Mouse (Mus musculus) G1E-ER4 (cell line): Measurements from ENCODE around the gene Cacna2d1. TPM values are rescaled to one million over a fixed set of nuclear protein-coding genes. Genes with fewer than 3 reads are reported as not detected.

ENCODE experiments used
- GATA1 ChIP-seq: IDR thresholded peaks from one replicate; pipeline ENCODE4 v1.8.0; 2012; ENCODE audit warnings: low read length, inconsistent platforms
- polyA plus RNA-seq: library from polyadenylated mRNA; stranded (reverse); fragments of >175 nt; gene quantifications from 2 replicates; pipeline ENCODE4 v1.2.3, GENCODE M21; 2012

Cacna2d1 gene
- polyA plus RNA-seq, 1 experiment = not detected

DNA sequence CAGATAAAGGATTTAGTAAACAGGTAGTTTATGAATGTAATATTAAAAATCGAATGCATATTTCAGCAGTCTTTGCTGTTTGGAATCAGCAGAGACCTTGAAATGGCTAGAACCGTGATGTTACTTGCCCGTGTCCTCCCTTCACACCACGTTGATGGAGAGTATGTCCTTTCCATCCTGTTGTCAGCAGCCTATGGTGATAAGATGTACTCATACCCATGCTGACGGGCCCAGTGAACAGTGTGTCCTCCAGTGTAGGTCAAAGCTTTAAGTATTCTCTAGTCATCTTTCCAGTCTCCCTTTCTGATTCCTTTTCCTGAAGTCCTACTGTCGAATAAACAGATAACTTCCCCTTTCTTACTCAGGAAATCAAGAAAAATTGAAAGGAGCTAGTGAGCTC, 72.5 kb downstream of the Cacna2d1 start:
- no peak for TF ChIP-seq GATA1

DNA sequence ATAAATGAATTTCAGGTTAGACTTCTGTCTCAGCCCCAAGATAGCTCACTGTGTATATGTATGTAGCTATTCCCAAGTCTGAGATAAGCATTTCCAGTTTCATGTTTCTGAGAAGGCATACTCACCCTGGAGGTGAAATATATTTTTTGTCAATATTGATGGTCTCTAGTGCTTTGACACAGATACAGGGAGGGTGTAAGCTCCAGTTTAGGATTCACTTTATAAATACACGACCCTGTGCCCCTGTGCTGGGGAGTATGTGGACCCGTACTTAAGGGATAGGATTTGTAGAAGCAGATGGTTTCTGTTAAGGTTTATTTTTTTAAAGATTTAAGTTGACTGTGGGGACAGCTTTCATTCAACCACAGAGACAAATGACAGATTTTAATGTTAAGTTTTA, 79.2 kb downstream of the Cacna2d1 start:
- TF ChIP-seq GATA1 = no peak

DNA sequence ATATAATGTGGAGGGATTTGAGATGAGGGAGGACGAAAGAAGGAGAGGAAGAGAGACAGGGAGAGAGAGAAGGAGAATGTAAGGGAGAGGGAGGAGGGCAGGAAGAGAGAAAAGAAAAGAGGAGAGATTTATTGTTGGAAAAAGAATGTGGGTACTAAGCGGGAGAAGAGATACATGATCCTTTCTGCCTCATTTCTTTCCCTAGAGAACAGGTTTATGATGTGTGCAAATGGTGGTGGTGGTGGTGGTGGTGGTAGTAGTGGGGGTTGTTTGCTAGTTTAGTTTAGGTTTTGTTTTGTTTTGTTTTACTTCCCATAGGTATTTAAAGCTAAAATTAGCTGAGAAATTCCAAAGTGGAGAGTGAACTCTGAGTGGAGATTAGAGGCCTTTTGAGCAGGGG, 79.9 kb downstream of the Cacna2d1 start:
- TF ChIP-seq GATA1 = no peak

DNA sequence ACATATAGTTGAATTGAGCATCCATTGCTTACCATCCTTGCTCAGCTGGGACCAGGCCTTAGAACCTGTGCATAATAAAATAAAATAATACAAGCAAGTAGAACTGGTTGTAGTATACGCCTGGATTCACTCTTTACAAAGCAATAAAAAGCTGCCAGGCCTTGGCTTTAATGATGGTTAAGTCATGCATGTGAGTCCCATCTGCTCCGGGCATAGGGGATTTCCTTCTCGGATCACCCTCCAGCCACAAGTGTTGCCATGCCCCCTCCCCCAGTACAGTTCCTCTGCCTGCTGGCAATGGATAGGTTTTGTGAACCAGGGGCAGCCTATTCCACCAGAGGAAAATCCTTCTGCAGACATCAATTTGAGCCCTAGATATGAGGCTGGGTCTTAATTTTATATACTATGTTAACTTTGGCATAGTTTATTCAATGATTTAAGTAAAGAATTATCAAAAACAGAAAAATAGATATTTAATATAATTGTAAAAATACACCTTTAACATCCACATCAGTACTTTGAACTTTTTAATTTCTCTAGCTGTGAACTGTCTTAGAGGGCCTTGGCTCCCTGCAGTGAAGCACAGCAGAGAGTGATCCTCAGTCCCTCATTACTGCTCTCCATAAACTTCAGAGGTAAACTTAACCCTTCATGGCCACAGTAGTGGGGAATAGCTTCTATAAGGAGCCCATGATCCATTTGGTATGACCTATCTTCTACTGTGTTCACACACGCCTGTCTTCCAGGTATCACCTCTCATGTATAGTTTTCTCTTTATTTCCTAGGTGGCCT, 90.3 kb downstream of the Cacna2d1 start:
- no peak for TF ChIP-seq GATA1

DNA sequence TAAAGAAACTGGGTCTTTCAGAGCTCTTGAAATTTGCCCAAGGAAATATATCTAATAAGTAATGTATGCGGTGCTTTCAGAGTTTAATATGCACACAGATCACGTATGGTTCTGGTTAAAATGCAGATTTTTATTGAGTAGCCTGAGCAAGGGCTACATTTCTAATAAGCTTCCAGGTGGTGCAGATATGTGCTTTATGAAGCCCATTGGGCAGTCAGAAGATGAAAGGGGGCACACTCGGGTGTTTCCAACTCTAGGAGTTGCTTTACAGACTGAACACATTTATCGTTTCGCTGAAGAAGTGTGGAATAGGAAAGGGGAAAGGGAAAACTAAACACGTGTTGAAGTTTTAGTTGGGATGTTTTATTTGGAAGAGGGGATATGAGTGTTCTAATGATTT, 94.4 kb downstream of the Cacna2d1 start:
- TF ChIP-seq GATA1 = no peak

DNA sequence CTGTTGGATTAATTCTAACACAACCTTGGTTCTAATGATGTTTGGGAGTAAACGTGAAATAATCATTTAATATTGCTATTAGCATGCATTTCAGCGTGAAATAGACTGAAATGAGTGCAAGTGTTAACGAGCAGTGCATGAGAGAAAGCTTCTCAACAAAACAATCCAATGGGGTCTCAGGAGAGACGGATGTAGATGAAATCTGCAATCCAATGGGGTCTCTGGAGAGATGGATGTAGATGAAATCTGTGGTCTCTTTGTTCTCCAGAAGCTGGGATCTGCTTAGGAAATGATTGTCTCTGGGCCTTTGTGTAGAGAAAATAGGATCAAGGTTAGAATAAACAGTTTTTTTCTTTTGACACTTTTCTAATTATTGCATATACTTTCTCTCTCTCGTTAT, 95.0 kb downstream of the Cacna2d1 start:
- TF ChIP-seq GATA1 = no peak

DNA sequence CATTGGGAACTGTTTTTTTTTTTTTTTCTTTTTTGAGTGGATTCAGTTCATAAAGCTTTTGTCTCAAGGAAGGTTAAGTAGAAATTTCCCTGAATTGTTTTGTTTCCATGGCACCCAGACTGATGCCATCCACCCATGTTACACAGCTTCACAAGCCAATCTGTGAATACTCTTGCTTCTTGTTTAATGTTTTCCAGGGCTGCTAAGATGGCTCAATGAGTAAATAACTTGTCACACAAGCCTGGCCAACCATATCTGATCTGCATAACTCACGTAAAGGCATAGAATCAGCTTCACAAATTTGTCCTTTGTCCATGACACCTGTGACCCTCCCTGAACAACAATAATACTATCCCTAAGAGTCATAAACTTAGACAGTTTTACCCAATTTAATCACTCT, 99.1 kb downstream of the Cacna2d1 start:
- no peak for TF ChIP-seq GATA1

DNA sequence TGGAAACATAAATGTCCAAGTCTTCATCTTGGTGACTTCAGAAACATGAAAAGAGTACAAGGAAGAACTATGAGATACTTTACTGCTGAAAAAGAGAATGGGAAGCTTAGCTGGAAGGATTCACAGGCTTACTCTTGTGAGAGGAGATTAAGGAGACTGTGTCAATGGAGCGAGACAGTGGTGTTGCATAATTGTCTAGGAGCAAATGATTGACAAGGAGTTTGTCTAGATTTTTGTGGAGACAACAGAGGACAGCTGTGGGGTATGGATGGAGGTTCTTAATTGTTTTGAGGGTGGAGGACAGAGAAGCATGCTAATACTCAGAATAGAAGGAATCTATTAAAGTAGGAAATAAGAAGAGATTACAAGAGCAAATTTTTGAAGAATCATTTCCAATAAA, 100.8 kb downstream of the Cacna2d1 start:
- no peak for TF ChIP-seq GATA1

DNA sequence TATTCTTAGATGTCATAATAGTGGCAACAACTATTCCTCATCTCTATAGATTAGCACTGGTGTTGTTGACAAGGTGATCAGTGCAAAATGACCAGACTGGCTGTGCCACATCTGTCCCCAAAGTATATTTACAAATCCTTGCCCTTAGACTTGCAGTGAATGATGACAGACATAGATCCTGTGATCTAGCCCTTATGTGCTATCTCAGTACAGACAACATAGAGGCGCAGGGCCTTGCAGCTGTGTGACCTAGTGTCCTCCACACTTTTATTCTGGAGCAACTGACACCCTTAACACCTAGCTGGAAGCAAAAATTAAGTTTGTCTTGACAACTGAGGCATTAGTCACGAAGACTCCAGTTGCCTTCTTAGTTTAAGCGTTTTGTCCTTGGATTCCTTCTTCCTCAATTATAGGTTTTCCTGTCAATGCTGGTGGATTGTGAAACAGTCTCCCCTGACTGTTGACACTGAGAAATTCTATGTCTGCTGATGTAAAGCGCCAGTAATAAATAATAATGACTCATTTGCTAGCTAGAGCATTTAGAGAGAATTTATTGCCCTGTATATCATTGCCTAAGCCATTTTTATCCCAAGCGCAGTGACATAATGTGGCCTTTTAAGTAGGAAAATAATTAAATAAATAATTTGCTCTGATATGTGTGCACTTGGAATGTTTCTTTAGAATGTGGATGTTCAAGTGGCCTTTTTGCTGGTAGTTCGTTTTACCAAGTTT, 110.8 kb downstream of the Cacna2d1 start:
- no peak for TF ChIP-seq GATA1

DNA sequence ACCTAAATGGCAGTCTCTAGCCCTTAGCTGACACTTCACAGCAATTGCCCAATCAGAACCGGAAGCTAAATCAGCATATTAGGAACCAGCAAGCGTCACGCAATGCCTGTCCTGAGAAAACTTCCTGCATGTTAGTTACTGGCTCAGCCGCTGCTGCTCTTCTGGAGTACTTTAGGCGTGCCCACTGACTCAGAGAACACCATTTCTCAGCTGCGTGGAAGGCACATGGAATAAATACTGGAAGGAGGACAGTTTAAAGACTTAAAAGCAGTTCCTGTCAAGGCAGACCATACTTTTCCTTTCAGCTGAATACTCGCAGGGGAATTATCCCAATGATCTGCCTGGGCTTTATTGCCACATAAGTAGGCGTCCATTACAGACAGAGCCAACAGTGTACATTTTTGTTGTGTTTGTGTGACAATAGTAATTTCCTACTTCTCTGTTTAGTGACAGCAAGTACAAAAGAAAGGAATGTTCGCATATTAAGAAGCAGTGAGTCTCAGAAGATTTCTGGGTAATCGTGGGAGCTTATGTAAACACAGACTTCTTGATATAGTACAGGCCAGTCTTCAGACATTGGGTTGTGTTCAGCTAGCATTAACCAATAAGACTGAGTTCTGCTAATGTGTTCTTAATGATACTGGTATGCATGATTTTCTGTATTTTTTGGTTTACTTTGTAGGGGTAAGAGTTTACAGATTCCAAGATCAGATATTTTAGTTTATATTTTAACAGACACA, 113.1 kb downstream of the Cacna2d1 start:
- TF ChIP-seq GATA1 = no peak

DNA sequence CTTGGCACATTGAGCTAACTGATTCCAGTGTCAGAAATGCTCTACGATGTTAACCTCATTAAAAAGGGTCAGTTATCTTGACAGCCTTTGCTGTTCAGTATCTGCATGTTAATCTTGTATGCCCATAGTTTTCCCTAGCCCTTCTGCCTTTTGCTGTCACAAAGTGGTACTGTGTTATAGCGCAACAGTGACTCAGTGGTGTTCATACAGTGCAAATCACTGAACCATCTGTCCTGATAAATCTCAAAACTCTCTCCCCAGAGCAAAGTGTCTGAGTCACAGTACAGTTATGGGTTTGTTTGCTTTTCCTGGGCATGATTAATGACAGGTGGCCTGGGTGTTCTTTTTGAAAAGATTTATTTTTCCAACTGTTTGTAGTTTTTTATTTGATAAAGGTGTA, 122.3 kb downstream of the Cacna2d1 start:
- no peak for TF ChIP-seq GATA1

DNA sequence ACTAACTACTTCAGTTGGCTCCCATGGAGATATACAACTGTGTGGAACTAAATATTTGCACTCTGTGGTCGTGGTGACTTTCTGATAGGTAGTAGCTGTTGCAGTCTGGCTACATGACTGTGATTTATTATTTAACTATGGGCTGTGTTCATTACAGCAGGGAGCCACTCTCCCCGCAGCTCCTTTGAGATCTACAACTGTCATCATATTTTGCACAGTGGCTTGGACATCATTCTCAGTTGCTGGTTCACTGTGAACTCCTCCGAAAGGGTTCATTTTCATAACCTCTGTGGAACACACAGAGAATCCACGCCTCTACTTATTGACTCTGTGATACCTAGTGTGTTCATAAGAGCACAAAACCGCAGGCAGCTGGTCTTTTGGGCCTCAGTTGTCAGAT, 128.3 kb downstream of the Cacna2d1 start:
- TF ChIP-seq GATA1 = no peak

DNA sequence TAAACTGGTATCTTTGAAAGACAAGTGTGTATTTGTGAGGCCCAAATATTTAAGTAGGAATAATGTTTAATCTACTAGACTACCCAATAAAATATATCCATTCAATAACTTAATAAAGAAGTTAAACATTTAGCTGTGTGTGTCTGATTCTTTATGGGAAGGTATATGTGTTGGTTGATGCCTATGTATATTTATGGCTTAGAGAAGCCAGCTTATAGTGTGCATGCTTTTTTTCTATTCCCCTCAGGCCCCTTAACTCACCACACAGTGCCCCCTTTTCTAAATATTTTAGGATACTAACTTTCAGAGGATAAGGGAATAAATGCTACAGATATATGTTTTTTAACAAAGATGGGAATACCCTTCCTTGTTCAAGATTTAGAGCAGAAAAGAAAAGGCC, 128.8 kb downstream of the Cacna2d1 start:
- TF ChIP-seq GATA1 = no peak

DNA sequence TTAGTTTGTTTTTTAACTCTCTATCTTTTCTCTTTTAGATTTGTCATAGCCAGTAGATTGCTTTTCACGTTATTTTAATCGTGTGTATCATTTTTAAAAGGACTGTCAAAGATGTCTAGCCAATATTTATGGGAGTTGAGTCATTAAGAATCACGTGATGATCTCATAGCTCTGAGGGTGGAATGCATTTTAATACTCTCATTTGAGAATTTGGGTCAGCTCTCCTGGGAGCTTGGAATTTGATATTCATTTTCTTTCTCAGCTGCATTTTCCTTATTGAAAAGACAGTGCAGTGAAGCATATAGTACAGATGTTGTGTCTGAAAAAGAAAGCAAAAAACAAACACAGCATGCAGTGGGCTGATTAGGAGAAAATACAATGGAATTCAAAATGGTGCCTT, 129.5 kb downstream of the Cacna2d1 start:
- no peak for TF ChIP-seq GATA1

DNA sequence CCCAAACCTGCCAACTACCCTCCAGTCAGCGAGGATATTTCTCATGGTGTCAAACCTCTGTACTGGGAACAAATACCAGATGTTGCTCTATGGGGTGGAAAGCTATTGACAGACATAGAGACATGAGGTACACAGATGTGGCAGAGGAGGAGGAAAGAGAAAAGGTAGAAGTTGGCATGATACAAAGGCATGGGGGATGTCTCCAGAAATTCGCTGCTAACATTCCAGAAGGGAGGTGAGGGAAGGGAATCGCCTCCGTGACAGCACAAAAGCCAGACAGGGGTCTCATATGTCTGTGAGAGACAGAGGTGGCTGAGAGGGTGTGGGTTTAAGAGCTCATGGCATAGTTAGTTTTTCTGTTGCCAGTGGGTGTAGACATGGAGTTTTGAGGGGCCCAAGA, 131.3 kb downstream of the Cacna2d1 start:
- no peak for TF ChIP-seq GATA1

DNA sequence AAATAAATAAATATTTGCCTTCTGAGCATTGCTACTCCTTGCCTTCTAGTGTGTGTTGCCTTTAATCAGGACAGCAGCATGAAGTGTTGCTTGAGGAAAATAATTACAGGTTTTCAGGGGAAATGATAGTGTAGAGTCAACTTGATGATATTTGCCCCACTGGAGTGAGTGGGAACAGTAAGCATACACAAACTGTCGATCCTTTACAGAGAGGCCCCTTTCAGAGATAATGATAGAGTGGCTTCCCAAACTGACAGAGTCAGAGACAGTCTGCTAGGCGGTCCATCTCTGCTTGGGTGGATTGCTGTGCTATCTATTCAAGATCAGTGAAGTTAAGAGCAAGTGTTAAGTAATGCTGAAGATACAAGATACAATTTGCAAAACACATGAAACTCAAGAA, 147.8 kb downstream of the Cacna2d1 start:
- TF ChIP-seq GATA1 = no peak
